Mouse (Mus musculus) natural killer cell, adult 2 months (primary cell): ENCODE measurements around the gene Uvrag.
"Not testable (repeated sequence)": the region's sequence is repeated elsewhere in the genome, so short reads cannot be mapped to it uniquely, and the experiment has no call there.

Source experiments
- DNase-seq, 2 experiments: peaks; one replicate each; pipeline ENCODE4 v3.0.0; 2022; ENCODE audit warnings: low spot score in 2 of 2

The Uvrag gene

DNA sequence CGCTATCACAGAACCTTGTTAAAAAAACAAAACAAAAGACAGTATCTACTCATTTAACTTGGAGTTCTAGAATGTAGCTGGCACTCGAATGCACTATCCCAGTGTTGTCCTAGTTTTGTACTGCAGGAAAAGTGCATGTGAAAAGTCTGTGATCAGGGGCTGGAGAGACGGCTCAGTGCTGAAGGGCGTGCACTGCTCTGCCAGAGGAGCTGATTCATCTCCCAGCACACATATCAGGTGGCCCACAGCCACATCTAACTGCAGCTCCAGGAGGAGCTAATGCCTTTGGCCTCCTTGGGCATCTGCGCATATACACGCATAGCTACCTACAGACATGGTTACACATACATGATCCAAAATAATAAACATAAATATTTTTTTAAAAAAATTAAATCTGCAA is 159.5 kb downstream of the Uvrag start:
- no peak for DNase-seq

- DNase-seq, result no peak
Measured at GRCm38 (mm10) chr7:98976839-98977457, 164.0 kb downstream of the Uvrag start.

GRCm38 (mm10) chr7:98974590-98974989 is 166.4 kb downstream of the Uvrag start:
- no peak for DNase-seq

- DNase-seq, result no peak
Measured at GRCm38 (mm10) chr7:98970721-98971120, 170.2 kb downstream of the Uvrag start.

GRCm38 (mm10) chr7:98968741-98969395 is 172.1 kb downstream of the Uvrag start:
- DNase-seq, result no peak

DNA sequence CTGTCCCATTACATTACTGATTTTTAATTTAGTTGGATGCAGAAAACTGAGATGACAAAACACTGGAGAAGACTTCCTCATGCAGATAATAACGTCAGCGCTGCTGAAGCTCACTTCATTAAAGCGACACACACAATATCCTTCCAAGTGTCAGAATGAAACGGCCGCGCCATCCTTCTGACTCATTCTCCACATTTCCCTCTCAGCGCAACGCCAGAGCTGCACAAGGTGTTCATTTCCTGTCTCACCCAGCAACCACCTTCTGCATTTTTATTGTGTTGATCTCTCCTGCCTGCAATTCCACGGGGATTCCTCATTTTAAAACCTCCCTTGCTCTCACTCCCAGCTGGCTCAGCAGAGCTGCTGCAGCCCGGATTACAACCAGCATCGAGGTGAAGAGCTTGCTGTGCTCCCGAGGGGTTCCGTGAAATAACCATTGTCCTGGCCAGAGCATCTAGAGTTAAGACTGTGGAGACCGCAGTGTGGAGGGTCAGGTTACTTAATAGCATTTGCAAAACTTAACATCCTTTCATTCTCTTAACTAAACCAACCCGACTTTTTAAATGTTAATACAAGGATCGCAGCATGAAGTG is 172.8 kb downstream of the Uvrag start:
- DNase-seq, result no peak

GRCm38 (mm10) chr7:98967672-98968071 is 173.3 kb downstream of the Uvrag start:
- DNase-seq, result no peak

DNA sequence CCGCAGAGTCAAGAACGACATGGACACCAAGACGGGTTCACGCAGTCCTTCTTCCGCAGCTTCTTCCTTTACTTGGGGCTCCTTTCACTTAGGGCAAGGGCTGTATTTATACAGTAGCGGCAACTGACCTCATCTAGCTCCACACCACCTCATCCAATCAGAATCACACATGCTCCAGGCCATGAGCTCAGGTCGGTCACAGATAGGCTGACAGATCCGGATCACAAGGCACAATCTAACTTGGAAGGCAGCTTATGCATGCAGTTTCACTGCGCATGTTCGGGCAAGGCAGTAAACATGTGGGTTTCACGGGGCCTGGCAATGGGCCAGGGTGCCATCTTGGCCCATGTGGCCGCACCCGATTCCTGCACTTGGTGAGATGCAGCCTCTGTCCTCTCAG is 177.4 kb downstream of the Uvrag start:
- not testable (repeated sequence) for DNase-seq

- DNase-seq, result peak; percentile 20 to 54
Measured at GRCm38 (mm10) chr7:98962547-98963311, 178.2 kb downstream of the Uvrag start.

- DNase-seq, result no peak
Measured at GRCm38 (mm10) chr7:98962074-98962473, 178.9 kb downstream of the Uvrag start.

- DNase-seq, result no peak
Measured at GRCm38 (mm10) chr7:98960274-98960673, 180.7 kb downstream of the Uvrag start.

DNA sequence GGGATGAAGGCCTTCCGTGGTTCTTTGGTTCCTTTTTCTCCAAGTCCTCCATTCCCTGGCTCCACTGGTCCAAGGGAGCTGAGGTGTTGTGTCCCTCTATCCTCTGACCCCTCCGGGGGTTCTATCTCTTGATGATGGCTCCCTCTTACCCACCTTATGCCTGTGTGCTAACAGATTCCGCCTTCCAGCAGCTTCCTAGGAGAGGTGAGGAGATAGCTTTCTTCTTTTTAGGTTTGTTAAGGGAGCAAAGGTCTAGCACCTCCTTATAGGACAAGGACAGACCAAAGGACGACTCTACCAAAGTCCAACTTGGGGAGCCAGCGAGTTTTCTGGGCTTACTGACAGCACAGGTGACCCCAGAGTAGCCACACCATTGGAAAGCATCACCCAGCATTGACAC is 181.7 kb downstream of the Uvrag start:
- no peak for DNase-seq

GRCm38 (mm10) chr7:98958172-98958571 is 182.8 kb downstream of the Uvrag start:
- no peak for DNase-seq

DNA sequence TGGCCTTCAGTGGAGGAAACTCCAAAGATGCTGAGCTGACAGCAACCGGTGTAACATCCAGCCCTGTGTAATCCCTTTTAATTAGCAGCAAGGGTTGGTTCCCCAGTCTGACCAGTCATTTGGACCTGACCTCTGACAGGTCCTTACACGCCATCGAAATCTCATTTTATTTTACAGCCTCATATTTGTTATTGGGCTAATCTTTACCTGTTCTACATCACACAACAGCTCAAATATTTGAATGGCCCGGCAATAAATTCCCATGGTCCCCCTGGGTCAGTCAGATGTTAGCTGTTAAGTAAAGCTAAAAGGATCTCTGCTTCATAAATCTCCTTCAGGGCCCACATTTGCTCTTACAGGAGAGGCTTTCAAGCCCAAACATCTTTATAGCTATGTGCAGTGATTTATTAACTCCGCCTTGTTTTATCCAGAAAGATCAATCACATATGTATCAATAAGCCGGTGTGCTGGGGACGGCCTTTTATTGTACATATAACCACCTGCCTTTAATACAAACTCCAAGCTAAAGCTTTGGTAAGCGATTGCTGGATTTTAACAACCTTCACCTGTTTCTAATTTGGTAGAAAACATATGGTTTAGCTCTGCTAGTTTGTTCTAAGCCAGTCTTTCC is 183.7 kb downstream of the Uvrag start:
- no peak for DNase-seq

- DNase-seq, result no peak
Measured at GRCm38 (mm10) chr7:98956609-98957008, 184.3 kb downstream of the Uvrag start.

- DNase-seq, result no peak
Measured at GRCm38 (mm10) chr7:98953649-98954048, 187.3 kb downstream of the Uvrag start.

- DNase-seq, result no peak
Measured at GRCm38 (mm10) chr7:98944986-98945385, 196.0 kb downstream of the Uvrag start.

GRCm38 (mm10) chr7:98943687-98944086 is 197.3 kb downstream of the Uvrag start:
- no peak for DNase-seq

- no peak for DNase-seq
Measured at GRCm38 (mm10) chr7:98942746-98943145, 198.2 kb downstream of the Uvrag start.

DNA sequence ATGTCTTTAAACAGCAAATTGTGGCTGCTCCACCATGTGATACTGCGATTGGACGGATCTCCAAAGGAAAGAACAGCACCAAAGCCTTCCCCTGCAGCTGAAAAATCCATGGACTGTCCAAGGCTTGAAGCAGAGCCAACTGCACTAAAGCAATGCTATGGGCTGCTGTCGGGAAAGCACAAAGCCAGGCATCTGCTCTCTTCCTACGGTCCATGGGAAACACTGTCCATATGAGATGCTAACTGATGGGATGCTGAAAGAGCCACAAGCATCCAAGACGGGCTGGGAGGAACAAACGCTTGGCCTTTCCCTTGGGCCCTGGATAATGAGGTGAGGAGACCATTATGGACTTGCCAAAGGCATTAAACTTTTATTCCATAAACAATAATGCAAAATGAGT is 201.7 kb downstream of the Uvrag start:
- DNase-seq, result no peak

DNA sequence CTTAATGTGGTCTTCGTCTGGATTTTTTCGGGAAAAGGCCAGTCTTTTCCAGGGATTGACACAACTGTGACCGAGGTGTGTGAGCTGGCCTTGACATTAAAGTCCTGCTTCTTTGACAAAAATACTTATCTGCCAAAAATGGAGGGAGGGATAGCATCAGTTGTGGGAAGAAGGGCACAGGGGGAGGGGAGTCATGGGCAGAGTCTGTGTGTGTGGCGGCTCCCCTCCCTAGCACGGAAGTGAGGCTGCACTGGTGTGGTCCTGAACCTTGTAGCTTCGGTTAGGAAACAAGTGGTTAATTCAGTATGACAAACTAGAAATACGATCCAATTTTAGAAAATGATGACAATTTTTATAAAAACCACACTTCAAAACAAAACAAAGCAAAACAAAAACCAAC is 202.3 kb downstream of the Uvrag start:
- DNase-seq, result no peak
